Mouse (Mus musculus) T-helper 2 cell (primary cell): Measurements from ENCODE around the gene Sap25.

Experiments
- in situ Hi-C: fragments of 300-600 bp; cut with MboI, MseI; formaldehyde crosslinking; loops from one replicate; pipeline ENCODE4 v1.15.1; 2025; ENCODE audit warnings: high pct_unique_total_duplicates

Sap25 gene

DNA sequence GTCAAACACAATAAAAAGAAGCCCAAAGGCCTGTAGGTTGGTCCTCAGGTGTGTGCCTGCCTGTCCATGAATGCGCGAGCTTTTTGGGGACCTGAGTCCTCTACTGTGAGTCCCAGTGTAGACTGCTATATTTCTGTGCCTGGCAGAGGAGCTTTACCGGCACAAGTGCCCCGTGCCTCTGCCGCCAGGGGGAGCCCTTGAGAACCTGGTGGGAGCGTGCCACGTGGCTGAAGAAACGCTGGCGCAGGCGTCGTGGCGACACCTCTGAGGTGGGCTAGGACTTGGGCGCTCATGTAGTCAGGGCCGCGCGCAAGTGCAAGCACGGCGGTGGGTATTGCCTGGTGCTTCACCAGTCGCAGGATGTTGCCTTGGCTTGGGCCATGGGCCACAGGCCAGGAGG, at the start of gene Sap25:
Gene Sap25 (plus strand): TSS at position 281 of the 400 bp plus-strand sequence.
- in situ Hi-C loops: loop anchor here (5.0 kb wide), 1 partner anchor 39 kb away; the partner anchor contains the start of gene Mospd3

DNA sequence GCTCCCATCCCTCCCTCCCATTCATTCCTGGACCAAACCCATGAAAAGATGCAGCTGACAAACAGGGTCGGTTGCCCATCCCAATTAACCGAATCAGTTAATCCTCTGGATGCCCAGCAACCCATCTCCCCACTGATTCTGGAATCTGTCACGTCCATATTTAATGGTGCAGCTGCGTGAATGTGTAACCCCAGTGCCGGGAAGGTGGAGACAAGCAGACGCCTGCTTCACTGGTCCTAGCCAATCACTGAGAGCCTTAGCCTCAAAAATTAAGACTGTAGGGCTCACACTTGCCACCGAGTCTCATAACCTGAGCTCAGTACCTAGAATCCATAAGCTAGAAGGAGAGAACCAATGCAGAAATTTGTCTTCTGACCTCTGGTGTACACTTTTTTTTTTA, 45.2 kb upstream of the Sap25 start:
- in situ Hi-C loops: loop anchor here (5.0 to 10.0 kb wide), 2 partner anchors 64 to 91 kb away; partner anchors contain the start of genes Epo, Gnb2 and Pop7

DNA sequence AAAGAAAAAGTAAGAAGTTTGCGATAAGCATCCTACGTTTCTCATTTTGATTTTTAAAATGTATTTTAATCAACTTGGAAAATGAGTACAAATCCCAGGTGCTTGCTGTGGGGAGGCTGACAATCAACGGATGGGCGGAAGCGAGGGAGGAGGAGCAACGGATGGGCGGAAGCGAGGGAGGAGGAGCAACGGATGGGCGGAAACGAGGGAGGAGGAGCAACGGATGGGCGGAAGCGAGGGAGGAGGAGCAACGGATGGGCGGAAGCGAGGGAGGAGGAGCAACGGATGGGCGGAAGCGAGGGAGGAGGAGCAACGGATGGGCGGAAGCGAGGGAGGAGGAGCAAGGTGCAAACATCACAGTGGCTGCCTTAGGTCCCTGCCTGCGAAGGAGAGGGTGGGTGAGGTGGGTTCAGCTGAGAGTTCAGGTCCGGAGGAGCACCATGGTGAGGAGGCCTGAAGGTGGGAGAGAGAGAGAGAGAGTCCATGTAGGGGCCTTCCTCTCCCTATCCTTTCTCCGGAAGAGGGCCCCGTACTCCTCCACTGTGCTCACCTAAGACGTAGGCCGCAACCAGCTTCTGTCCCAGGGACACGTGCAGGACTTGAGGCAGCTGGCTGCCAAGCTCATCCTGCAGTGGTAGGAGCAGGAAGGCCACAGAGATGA, 44.4 kb upstream of the Sap25 start:
- in situ Hi-C loops: loop anchor here (5.0 to 10.0 kb wide), 2 partner anchors 64 to 92 kb away; partner anchors contain the start of genes Epo, Gnb2 and Pop7

DNA sequence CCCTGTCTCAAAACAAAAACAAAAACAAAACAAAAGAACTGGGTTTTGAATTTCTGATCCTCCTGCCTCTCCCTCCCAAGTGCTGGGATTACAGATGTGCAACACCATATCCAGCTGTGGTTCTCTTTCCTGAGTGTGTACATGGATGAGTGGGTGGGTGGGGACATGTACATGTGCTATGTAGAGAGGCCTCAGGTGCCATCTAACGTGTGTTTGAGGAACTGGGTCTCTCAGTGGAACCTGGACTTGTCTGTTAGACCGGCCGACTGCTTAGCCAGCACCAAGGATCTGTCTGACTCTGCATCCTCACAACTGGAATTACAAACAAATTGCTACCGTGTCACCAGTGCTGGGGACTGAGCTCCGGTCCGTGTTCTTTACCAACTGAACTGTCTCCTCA, 43.5 kb upstream of the Sap25 start:
- in situ Hi-C loops: loop anchor here (5.0 to 10.0 kb wide), 2 partner anchors 65 to 93 kb away; partner anchors contain the start of genes Epo, Gnb2 and Pop7

DNA sequence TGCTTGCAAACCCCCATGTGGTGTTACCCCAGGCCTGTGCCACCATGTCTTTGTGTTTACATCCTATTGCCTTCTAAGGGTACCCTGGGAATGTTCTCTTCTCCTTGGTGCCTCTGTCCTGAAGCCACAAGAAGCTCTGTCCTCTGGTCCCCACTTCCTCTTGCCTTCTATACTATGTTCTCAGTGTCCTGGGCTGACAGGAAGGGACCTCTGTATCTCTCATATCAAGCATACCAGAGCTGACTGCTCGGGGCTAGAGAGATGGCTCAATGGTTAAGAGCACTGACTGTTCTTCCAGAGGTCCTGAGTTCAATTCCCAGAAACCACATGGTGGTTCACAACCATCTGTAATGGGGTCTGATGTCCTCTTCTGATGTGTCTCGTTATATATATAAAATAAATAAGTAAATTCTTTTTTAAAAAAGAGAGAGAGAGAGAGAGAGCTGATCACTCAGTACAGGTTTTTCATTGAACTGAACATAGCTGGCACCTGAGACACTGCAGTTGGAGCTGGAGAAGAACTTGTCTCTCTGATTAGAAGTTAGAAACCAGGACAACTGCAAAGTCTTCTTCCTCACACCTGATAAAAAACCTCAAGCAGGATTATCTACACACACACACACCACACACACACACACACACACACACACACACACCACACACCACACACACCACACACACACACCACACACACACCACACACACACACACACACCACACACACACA, 42.9 kb upstream of the Sap25 start:
- in situ Hi-C loops: loop anchor here (5.0 to 10.0 kb wide), 2 partner anchors 66 to 93 kb away; partner anchors contain the start of genes Epo, Gnb2 and Pop7

DNA sequence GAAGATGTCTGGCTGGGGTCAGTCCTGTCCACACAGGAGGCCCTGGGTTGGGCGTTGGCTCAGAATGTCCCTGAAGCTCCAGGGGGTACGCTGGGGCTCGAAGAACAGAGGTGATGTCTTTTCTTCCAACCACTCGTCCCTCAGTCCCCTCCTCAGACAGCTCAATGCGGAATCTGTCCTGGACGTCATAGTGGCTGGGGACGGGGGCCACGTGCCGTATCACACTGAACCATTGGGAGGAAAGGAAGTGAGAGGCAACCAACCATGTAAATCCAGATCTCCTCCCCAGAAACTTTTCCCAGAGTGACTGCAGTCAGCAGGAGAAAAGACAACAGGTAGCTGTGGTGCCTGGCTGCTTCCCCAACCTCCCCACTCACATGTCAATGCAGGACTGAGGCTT, 41.5 kb upstream of the Sap25 start:
- in situ Hi-C loops: loop anchor here (5.0 to 10.0 kb wide), 2 partner anchors 67 to 95 kb away; partner anchors contain the start of genes Epo, Gnb2 and Pop7

DNA sequence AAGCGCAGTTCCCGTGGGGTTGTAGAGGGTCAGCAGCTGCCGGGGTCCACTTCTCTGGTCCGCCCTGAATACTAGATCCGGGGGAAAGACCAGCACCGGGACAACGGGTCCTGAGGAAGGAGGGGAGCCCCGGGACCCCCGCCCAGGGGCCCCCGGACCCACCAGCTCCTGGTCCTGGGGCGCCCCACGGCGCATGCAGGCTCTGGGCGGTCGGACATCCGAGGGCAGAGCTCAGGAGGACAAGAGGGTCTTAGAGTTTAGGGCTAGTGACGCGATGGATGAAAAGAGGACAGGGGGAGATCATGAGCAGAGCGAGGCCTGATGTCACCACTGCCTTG, 40.9 kb upstream of the Sap25 start:
- in situ Hi-C loops: loop anchor here (5.0 to 25.0 kb wide), 3 partner anchors 42 to 1662 kb away; partner anchors contain the start of genes Get4, Sap25 and Ufsp1

DNA sequence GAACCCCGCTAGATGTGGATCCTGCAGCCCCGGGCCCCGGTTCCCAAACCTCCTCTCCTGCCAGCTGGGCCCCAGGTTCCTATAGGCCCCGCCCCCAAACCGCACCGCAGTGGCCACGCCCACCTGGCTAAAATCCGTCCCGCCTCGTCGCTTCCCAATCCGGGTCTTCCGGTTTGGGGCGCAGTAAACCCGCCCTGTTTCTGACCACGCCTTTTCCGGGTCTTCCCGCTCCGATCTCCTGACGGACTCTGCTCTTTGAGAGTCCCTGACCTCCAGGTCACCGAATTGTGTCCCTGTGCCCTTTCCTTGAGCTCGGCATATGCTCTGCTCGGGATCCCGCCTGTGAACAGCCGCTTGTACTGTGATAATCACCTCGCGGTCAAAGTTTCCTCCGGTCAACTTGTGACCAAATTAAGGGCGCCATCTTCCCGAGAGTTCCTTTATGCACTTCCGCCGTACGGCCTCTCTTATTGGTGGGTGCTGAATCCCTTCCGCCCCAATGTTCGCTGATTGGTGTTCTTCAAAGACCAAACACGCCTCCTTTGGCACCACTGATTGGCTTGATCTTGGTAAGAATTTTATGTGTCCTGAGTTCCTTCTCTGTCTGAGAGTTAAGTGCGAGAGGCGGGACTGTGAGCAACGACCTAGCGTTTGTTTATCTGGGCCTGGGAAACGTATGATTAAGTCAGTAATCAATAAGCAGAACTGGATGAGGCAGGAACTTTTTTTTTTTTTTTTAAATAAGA, 40.3 kb upstream of the Sap25 start, which contains the start of gene Mospd3:
Gene Mospd3 (minus strand): TSS at position 440 of the 746 bp plus-strand sequence.
- in situ Hi-C loops: loop anchor here (5.0 to 25.0 kb wide), 3 partner anchors 42 to 1662 kb away; partner anchors contain the start of genes Get4, Sap25 and Ufsp1

DNA sequence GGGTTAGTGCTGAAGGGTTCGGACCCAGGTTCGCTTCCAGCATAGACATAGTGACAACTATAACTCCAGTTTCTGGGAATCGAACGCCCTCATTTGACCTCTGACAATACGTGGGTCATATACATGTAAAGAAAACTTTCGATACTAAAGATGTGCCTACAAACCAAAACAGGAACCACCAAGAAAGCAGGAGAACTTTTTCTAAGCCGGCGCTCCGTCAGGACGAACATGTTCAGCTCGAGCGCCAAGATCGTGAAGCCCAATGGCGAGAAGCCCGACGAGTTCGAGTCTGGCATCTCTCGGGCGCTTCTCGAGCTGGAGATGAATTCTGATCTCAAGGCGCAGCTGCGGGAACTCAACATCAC, 39.8 kb upstream of the Sap25 start:
- in situ Hi-C loops: loop anchor here (5.0 to 25.0 kb wide), 3 partner anchors 41 to 1661 kb away; partner anchors contain the start of genes Get4, Sap25 and Ufsp1

DNA sequence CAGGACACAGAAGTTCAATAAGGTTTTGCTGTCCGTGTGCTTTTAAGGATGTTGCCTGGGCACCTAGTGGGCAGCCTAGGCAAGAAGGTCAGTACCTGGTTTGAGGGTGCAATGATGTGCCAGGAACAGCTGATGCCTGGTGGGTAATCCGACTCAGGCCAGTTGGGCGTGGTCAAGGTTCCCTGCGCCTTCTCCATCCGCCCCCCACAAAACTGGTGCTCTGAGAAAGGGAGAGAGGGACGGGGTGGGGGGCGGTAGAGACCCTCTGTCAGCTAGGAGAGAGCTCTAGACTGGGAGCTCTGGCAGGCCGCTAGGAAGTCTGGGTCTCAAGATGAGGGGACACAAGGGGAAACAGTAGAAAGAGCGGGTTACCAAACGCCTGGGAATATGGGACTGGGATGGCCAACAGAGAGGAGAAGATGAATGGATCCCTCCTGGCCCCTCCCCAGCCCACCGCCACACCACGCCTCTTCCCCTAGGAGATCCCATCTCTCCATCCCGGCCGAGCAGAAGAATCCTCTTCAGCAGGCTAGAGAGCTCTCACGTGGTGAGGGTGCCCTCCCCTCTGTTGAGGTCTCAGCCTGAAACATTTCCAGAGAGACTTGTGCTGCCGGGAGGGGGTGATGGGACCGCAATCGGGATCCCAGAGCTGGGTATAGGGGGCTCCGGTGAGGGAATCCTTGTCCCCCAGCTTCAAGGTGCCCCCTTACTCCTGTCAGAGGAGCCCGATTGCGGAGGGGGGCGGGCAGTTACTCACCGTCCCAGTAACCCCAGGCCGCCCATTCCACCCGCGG, 33.1 kb upstream of the Sap25 start:
- in situ Hi-C loops: loop anchor here (10.0 to 25.0 kb wide), 2 partner anchors 313 to 1654 kb away; partner anchors contain the start of genes Get4 and Ufsp1

DNA sequence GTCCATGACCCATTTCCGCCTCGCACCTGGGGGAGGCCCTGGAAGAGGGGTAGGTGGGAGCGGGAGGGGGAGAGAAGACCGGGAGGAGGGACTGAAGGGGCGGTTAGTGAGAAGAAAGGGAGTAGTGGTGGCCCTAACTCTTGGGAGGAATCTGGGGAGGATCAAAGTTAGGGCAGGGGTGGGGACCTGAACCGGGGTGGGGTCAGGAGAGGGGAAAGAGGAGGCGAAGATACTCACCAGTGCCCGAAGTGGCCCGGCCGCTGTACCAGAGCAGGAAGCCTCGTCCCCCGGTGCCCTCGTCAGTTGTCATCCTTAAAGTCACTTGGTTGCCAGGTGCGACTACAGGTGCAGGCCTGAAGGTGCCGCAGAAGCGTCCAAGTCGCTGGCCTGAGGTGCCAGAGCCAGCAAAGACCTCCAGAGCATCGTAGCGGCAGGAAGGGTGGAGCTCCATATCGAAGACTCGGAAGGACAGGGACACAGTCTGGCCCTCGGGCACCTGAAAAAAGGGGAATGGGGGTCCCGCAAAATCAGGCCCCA, 32.4 kb upstream of the Sap25 start:
- in situ Hi-C loops: loop anchor here (10.0 to 25.0 kb wide), 2 partner anchors 314 to 1654 kb away; partner anchors contain the start of genes Get4 and Ufsp1

DNA sequence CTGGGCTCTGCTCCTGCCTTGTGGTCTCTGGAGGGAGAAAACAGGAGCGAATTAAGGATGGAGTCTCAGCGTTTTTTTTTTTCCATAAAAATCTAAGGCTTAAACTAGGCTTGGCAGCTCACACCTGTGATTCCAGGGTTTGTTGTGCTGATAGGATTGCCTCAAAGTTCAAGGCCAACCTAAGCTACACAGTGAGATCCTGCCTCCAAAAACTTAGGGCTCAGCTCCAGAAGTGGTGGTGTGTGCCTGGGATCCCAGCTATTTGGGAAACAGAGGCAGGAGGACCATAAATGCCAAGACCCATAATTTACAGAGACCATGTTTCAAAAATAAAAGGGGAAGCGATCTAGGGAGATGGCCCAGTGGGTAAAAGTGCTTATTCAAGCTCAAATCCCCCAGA, 31.8 kb upstream of the Sap25 start:
- in situ Hi-C loops: loop anchor here (10.0 to 25.0 kb wide), 2 partner anchors 314 to 1653 kb away; partner anchors contain the start of genes Get4 and Ufsp1

DNA sequence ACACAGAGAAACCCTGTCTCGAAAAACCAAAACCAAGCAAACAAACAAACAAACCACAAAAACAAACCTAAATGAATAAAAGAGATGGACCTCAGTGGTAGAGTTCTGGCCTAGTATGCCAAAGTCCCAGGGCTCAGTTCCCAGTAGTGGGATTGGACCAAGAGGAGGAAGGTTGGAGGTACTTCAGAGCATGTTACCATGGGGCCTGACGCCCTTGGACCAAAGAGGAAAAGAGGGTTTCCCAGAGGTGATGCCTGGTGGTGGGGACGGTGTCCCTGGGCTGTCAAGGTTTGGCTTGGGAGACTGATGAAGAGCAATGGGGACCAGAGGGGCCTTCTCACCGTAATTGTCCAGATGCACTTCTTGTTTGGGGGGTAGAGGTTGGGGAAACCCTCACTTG, 31.1 kb upstream of the Sap25 start:
- in situ Hi-C loops: loop anchor here (25.0 kb wide), 1 partner anchor 1652 kb away; the partner anchor contains the start of gene Get4

DNA sequence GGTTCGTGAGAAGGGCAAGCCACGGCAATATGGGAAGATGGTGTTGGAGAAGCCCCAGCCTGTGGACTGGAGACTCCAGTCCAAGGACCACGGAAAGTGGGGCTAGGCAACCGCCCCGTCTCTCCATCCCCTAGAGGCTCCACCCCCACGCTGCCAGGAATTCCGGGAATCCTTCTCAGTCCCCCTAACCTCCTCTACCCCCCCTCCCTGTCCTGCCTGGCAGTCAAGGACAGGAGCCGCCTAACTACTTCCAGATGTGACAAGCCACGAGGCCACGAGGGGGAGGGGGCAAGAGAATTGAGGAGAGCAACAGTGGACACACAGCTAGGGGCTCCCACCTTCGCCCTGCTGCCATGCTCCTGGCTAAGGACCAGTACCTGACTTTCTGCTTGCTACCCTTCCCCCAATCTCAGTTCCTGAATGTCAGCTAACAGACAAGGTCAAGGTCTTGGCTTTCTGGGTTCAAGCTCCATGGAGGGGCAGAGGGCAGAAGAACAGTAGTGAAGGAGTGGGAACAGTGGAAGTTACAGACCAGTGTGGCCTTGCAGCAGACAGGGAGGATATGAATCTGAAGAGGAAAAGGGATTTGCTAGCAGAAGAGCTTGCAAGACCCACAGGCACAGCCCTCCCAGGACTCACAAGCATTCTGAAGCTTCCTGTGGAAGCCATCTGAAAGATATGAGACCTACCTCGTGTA, 30.4 kb upstream of the Sap25 start:
- in situ Hi-C loops: loop anchor here (25.0 kb wide), 1 partner anchor 1652 kb away; the partner anchor contains the start of gene Get4

DNA sequence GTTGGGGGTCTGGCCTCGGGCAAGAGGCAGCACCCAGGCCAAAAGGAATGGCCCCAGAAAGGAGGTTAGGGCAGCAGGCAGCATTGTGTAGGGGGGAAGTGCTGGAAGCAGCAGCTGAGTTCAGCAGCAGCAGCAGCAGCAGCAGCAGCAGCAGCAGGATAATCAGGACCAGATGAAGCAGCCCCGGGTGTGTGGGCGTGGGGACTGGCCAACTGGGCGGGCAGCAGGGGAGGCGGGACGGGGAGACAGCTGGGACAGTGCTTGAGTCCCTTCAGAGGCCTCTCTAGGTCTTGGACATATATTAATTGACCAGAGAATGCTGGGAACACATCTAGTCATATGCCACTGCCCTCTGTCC, 29.9 kb upstream of the Sap25 start:
- in situ Hi-C loops: loop anchor here (25.0 kb wide), 1 partner anchor 1651 kb away; the partner anchor contains the start of gene Get4

DNA sequence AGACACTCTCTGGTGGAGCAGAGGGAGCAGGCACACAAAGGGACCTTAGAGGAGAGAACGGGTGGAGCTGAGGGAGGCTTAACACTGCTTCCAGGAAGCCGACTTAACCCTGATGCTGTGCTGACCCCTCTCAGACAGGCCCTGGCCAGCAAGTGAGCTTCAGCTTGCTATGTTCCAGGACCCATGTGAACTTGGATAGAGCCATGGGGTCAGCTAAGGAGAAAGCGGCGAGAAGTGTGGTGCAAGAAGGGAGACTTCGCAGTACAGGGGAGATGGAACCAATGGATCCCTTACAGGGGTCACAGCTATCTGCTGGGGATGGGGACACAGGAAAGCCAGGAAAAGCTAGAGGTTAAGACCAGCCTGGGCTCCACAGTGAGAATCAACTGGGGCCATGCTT, 28.1 kb upstream of the Sap25 start:
- in situ Hi-C loops: loop anchor here (25.0 kb wide), 1 partner anchor 1649 kb away; the partner anchor contains the start of gene Get4

DNA sequence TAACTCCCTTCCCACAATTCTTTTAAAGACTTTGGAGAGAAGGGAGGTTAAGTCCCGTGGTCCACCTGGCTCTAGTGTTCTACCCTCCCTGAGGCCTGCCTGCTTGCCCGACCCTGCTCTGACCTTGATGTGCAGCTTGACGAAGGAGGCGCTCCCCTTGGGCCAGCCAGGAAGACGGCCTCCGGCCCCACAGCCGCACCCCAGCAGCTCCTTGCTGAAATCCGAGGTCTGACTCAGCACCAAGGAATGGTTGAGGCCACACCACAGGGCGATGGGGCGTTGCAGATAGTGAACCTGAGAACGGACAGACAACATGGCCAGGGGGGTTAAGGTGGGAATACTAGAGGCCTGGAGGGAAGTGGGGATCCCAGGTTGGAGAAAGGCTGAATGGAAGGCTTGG, 27.6 kb upstream of the Sap25 start, which contains the start of gene Pcolce:
Gene Pcolce (minus strand): TSS at position 235 of the 400 bp plus-strand sequence.
- in situ Hi-C loops: loop anchor here (25.0 kb wide), 1 partner anchor 1649 kb away; the partner anchor contains the start of gene Get4

DNA sequence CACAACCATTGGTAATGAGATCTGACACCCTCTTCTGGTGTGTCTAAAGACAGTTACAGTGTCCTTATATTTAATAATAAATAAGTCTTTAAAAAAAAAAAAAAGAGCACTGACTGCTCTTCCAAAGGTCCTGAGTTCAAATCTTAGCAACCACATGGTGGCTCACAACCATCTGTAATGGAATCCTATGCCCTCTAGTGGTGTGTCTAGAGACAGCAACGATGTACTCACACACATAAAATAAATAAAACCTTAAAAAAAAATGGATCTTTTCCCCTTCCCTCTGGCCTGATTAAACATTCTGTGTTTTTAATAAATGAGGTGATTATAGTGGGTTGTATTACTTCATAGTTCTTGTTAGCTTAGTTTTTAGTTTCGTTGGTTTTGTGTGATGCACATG, 26.2 kb upstream of the Sap25 start:
- in situ Hi-C loops: loop anchor here (25.0 kb wide), 1 partner anchor 1647 kb away; the partner anchor contains the start of gene Get4

DNA sequence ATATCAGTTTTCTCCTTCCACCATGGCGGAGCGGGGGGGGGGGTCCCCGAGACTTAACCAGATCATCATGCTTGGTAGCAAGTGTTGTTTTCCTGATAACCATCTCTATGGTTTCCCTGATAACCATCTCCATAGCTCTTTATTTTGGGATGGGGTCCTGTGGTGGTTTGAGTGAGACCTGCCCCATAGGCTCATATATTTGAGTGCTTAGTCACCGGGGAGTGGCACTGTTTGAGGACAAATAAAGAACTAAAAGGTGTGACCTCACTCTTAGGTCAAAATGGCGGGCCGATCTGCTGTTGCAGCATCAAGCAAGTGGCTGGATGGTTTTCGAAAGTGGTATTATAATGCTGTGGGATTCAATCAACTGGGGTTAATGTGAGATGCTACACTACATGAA, 25.8 kb upstream of the Sap25 start:
- in situ Hi-C loops: loop anchor here (25.0 kb wide), 1 partner anchor 1647 kb away; the partner anchor contains the start of gene Get4
